Mouse (Mus musculus) forebrain, embryonic 15.5 days (tissue): Measurements from ENCODE around the gene Itga2b. TPM values are rescaled to one million over a fixed set of nuclear protein-coding genes. Genes with fewer than 3 reads are reported as not detected.

ENCODE experiments used
- ATAC-seq: fragments of 200-750 bp; cut with Nextera tagmentation; replicated peaks from 2 replicates; pipeline ENCODE4 v1.8.0; 2017; ENCODE audit warnings: mild to moderate bottlenecking, moderate TSS enrichment, moderate library complexity
- H3K27ac ChIP-seq: fragments of 300-500 bp; sonication (generic); replicated peaks from 2 replicates; pipeline ENCODE4 v1.5.1; 2015; ENCODE audit warnings: mild to moderate bottlenecking, inconsistent platforms
- H3K27me3 ChIP-seq: fragments of 300-500 bp; sonication (generic); 2 replicates; pipeline ENCODE4 v1.6.1; 2015; ENCODE audit warnings: inconsistent platforms
- H3K36me3 ChIP-seq: fragments of 300-500 bp; sonication (generic); 2 replicates; pipeline ENCODE4 v1.6.1; 2015; ENCODE audit warnings: mild to moderate bottlenecking, inconsistent platforms
- H3K4me1 ChIP-seq: fragments of 300-500 bp; sonication (generic); 2 replicates; pipeline ENCODE4 v1.6.1; 2015; ENCODE audit warnings: inconsistent platforms
- H3K4me2 ChIP-seq: fragments of 300-500 bp; sonication (generic); replicated peaks from 2 replicates; pipeline ENCODE4 v1.6.1; 2015; ENCODE audit warnings: mild to moderate bottlenecking, inconsistent platforms
- H3K4me3 ChIP-seq: fragments of 300-500 bp; sonication (generic); 2 replicates; pipeline ENCODE4 v1.5.1; 2015; ENCODE audit warnings: mild to moderate bottlenecking, inconsistent platforms
- H3K9ac ChIP-seq: fragments of 300-500 bp; sonication (generic); replicated peaks from 2 replicates; pipeline ENCODE4 v1.6.1; 2015; ENCODE audit warnings: mild to moderate bottlenecking, inconsistent platforms
- H3K9me3 ChIP-seq: fragments of 300-500 bp; sonication (generic); 2 replicates; pipeline ENCODE4 v1.6.1; 2016; ENCODE audit warnings: inconsistent platforms
- WGBS: fragments of 180-500 bp; shearing (Covaris S2); methylation state at CpG from one replicate; pipeline ENCODE4 v1.1.7; 2015; ENCODE audit warnings: mixed read lengths; 5-methylcytosine and 5-hydroxymethylcytosine counted together
- polyA plus RNA-seq: library from polyadenylated mRNA; unstranded; fragments of >200 nt; fragmentation: Nextera tagmentation; extraction: Ambion mirVana; gene quantifications from 2 replicates; pipeline ENCODE4 v1.2.1, GENCODE M21; 2015

The Itga2b gene
- polyA plus RNA-seq, 1 experiment from 2014 or later, result 4.0 TPM

GRCm38 (mm10) chr11:102449043-102450008, 20.6 kb downstream of the Itga2b start:
- Histone ChIP-seq H3K4me1 (peaks cover 37% of the 10 kb centered on the region), H3K9ac (no peak overlapping the region), H3K27ac (no peak overlapping the region), H3K4me3 (no peak overlapping the region), H3K4me2 (no peak overlapping the region), H3K9me3 (no peaks in the 10 kb centered on the region), H3K27me3 (0 out of 2 replicates have a peak, but pooled peaks cover 7% of the 10 kb centered on the region), H3K36me3 (no peaks in the 10 kb centered on the region)
- 43% methylated on average over 17 of the region's 17 CpGs for WGBS
- ATAC-seq, result no peak

GRCm38 (mm10) chr11:102448327-102448726, 21.6 kb downstream of the Itga2b start:
- peaks cover 45% of the 10 kb centered on the region for H3K4me1 ChIP-seq
- H3K27ac ChIP-seq, result peak overlapping the region; percentile 36
- H3K27me3 ChIP-seq, result 0 out of 2 replicates have a peak, but pooled peaks cover 6% of the 10 kb centered on the region
- no peak overlapping the region for H3K4me3 ChIP-seq
- no peaks in the 10 kb centered on the region for H3K9me3 ChIP-seq
- no peak overlapping the region for H3K9ac ChIP-seq
- WGBS, result 16% methylated on average over 8 of the region's 8 CpGs
- H3K4me2 ChIP-seq, result peak overlapping the region; percentile 79; the same call in 1 of the 2 replicates
- H3K36me3 ChIP-seq, result peaks cover 6% of the 10 kb centered on the region
- ATAC-seq, result no peak

DNA sequence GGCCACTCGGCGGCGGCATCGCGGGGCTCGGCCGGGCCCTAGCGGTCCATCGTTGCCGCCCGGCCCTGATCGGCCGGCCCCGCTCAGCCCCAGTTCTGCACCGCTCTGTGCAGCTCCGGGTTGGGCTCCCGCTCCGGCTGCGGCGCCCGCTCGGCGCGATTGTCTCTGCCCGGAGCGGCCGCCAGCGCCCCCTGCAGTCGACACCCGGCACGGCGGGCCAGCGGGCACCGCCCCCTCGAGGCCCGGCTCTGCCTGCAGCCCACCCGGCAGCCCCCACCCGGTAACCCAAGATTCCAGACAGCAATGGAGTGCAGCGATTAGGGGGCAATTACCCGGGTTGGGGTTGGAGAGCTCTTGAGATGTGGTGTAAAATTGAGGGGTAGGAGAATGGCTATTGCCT, 22.4 kb downstream of the Itga2b start, which contains the start of gene Fam171a2:
Gene Fam171a2 (minus strand): TSS at position 186 of the 400 bp plus-strand sequence.
- Histone ChIP-seq H3K9ac (peak within 1 kb of the TSS; percentile 99), H3K36me3 (peaks cover 13% of the 10 kb centered on the region), H3K27me3 (no peaks in the 10 kb centered on the region), H3K27ac (peak within 1 kb of the TSS; percentile 98), H3K9me3 (no peaks in the 10 kb centered on the region), H3K4me3 (peak within 1 kb of the TSS; percentile 96), H3K4me2 (peak within 1 kb of the TSS; percentile 79), H3K4me1 (peaks cover 45% of the 10 kb centered on the region)
- WGBS, result 0% methylated on average over 33 of the region's 40 CpGs
- peak; percentile 81 for ATAC-seq

GRCm38 (mm10) chr11:102446581-102447461, 23.1 kb downstream of the Itga2b start:
- peak overlapping the region; percentile 98 for H3K27ac ChIP-seq
- H3K9ac ChIP-seq, result peak overlapping the region; percentile 99
- peak overlapping the region; percentile 79 for H3K4me2 ChIP-seq
- H3K36me3 ChIP-seq, result peaks cover 20% of the 10 kb centered on the region
- peak overlapping the region; percentile 96 for H3K4me3 ChIP-seq
- ATAC-seq, result peak; percentile 60
- no peaks in the 10 kb centered on the region for H3K9me3 ChIP-seq
- under 1% methylated on average over 48 of the region's 49 CpGs for WGBS
- peaks cover 45% of the 10 kb centered on the region for H3K4me1 ChIP-seq
- no peaks in the 10 kb centered on the region for H3K27me3 ChIP-seq

GRCm38 (mm10) chr11:102445891-102446361, 24.0 kb downstream of the Itga2b start:
- Histone ChIP-seq H3K4me2 (peak overlapping the region; percentile 79), H3K4me3 (peak overlapping the region; percentile 96), H3K4me1 (peaks cover 45% of the 10 kb centered on the region), H3K36me3 (peaks cover 28% of the 10 kb centered on the region), H3K27me3 (no peaks in the 10 kb centered on the region), H3K9me3 (no peaks in the 10 kb centered on the region), H3K9ac (peak overlapping the region; percentile 99), H3K27ac (peak overlapping the region; percentile 98)
- 6% methylated on average over 7 of the region's 7 CpGs for WGBS
- peak; percentile 27 for ATAC-seq

DNA sequence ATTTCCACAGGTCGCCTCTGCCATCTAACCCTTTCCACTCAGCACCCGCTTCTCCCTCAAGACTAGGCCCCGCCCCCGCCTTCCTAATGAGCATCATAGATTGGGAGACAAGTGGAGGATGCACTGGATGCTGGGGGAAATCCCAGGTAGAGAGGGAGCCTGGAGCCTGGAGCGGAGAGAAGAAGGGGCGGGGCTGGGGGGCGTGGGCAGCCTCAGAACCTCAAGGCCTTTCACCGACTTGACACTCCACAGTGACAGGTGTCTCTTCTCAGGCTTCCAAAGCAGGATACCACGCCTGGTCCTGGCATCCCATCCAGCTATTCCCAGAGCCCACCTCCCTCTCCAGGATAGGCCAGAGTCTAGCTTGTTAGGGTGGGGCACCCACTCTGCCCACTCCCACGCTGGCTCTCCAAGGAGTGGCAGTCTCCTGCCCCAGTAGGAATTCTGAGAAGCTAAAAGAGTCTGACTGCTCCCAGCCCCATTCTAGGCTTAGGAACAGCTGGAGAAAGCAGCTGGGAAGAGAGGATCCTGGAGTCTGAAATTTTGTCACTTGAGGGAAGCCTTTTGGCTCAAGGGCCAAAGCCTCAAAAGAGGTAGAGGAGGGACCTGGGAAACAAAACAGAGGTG, 24.5 kb downstream of the Itga2b start:
- H3K9ac ChIP-seq, result peak overlapping the region; percentile 99
- peaks cover 45% of the 10 kb centered on the region for H3K4me1 ChIP-seq
- no peaks in the 10 kb centered on the region for H3K9me3 ChIP-seq
- H3K36me3 ChIP-seq, result peaks cover 33% of the 10 kb centered on the region
- H3K27me3 ChIP-seq, result no peaks in the 10 kb centered on the region
- WGBS, result 9% methylated on average over 10 of the region's 10 CpGs
- peak overlapping the region; percentile 96 for H3K4me3 ChIP-seq
- H3K27ac ChIP-seq, result peak overlapping the region; percentile 98
- H3K4me2 ChIP-seq, result peak overlapping the region; percentile 79
- ATAC-seq, result no peak; the same call in 1 of the 2 replicates

GRCm38 (mm10) chr11:102444781-102445180, 25.1 kb downstream of the Itga2b start:
- Histone ChIP-seq H3K4me3 (peak overlapping the region; percentile 96), H3K27ac (peak overlapping the region; percentile 98), H3K9ac (peak overlapping the region; percentile 9), H3K4me2 (peak overlapping the region; percentile 79), H3K9me3 (no peaks in the 10 kb centered on the region), H3K36me3 (peaks cover 39% of the 10 kb centered on the region), H3K4me1 (peaks cover 45% of the 10 kb centered on the region), H3K27me3 (no peaks in the 10 kb centered on the region)
- ATAC-seq, result no peak
- 7% methylated on average over 6 of the region's 6 CpGs for WGBS

DNA sequence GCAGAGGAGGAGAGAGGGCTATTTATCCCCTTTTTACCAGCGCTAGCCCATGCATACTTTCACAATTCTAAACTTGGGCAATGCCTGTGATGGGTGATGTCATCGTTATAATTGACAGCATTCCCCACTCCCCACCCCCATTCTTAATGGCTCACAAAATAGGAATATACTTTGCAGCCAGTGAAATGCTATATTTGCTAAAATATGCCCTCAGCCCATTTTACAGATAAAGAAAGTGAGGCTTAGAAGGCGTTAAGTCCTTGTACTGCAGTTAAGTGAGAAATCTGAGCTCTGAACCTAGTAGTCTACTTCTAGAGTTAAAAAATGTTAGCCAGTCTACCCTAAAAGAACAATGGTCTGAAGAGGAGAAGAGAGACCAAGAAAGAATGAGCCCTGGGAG, 25.6 kb downstream of the Itga2b start:
- H3K4me1 ChIP-seq, result peaks cover 46% of the 10 kb centered on the region
- H3K9me3 ChIP-seq, result no peaks in the 10 kb centered on the region
- ATAC-seq, result no peak
- H3K4me3 ChIP-seq, result peak overlapping the region; percentile 96; the same call in 1 of the 2 replicates
- H3K36me3 ChIP-seq, result peaks cover 43% of the 10 kb centered on the region
- H3K27me3 ChIP-seq, result no peaks in the 10 kb centered on the region
- H3K27ac ChIP-seq, result peak overlapping the region; percentile 98; the same call in 1 of the 2 replicates
- WGBS, result 72% methylated on average over 3 of the region's 3 CpGs
- H3K4me2 ChIP-seq, result no peak overlapping the region
- no peak overlapping the region for H3K9ac ChIP-seq

DNA sequence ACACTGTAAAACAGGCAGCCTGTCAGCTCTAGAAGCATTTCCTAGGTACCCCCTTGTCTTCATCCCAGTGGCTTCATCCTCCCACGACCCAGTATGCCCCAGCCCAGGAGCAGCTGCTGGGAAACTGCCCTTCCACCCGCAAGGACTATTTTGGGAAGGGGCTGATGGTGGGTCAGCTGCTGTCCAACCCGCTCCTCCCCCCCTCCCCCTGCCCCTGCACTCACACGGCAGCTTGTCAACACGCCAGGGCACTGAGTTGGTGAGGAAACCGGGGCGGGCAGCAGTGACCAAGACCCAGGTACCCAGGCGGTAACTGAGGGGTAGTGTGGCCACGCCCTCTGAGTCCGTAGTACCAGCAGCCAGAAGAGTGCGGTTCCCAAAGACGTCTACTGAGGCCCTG, 26.2 kb downstream of the Itga2b start:
- WGBS, result 70% methylated on average over 12 of the region's 12 CpGs
- no peak overlapping the region for H3K27ac ChIP-seq

GRCm38 (mm10) chr11:102442089-102442488, 27.8 kb downstream of the Itga2b start:
- Histone ChIP-seq H3K9me3 (no peaks in the 10 kb centered on the region), H3K27ac (no peak overlapping the region), H3K4me1 (peaks cover 54% of the 10 kb centered on the region), H3K36me3 (peaks cover 55% of the 10 kb centered on the region), H3K4me3 (no peak overlapping the region), H3K27me3 (no peaks in the 10 kb centered on the region), H3K9ac (no peak overlapping the region), H3K4me2 (no peak overlapping the region)
- no peak for ATAC-seq
- 94% methylated on average over 6 of the region's 6 CpGs for WGBS

More for the DNA sequence above, 26.2 kb downstream of the Itga2b start:
- Histone ChIP-seq H3K4me2 (no peak overlapping the region), H3K9ac (no peak overlapping the region), H3K4me3 (no peak overlapping the region), H3K9me3 (no peaks in the 10 kb centered on the region), H3K27me3 (no peaks in the 10 kb centered on the region), H3K36me3 (peaks cover 49% of the 10 kb centered on the region), H3K4me1 (peaks cover 49% of the 10 kb centered on the region)
- no peak for ATAC-seq

GRCm38 (mm10) chr11:102441434-102441833, 28.5 kb downstream of the Itga2b start:
- Histone ChIP-seq H3K36me3 (peaks cover 60% of the 10 kb centered on the region), H3K27me3 (no peaks in the 10 kb centered on the region), H3K4me3 (no peak overlapping the region), H3K4me1 (peaks cover 56% of the 10 kb centered on the region), H3K9ac (no peak overlapping the region), H3K9me3 (no peaks in the 10 kb centered on the region), H3K27ac (no peak overlapping the region), H3K4me2 (no peak overlapping the region)
- whole genome bisulfite sequencing, result 80% methylated on average over 3 of the region's 3 CpGs
- ATAC-seq, result no peak
